Mouse (Mus musculus): ENCODE results near the gene Rfc3.

DNA sequence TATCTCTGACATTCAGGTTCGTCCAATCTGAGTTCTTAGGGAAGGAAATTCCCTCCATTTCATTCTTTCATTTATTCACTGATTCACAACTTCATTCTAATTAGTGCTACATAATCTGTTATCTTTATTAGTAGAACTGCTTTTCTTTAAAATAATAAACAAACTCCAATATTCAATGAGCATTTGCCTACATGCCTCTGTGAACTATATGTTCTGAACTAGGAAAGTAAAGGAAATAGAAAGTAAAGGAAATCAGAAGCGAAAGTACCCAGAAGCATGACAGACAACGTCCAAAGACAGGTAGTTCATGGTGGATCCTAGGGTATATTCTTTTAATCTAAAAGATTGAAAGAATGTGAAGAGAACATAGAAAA lies 356 bp upstream of the Rfc3 start:
- TF ChIP-seq CTCF (IDR thresholded peaks at IDR 0.05; ENCODE audit: insufficient read depth, low read depth, low read length) (no peak), POLR2A (IDR thresholded peaks at IDR 0.05; ENCODE audit: insufficient read depth, low read depth, low read length) (no peak)
